Mouse (Mus musculus) left cerebral cortex, adult 2 months (tissue): ENCODE results near the gene Gphn. TPM values are rescaled to one million over a fixed set of nuclear protein-coding genes. Genes with fewer than 3 reads are reported as not detected.
A peak's percentile ranks its signal among the peaks of the same experiment; 100 is the strongest.
"Not testable (repeated sequence)": the region's sequence is repeated elsewhere in the genome, so short reads cannot be mapped to it uniquely, and the experiment has no call there.

ENCODE experiments used
- DNase-seq, 2 experiments: peaks; one replicate each; pipeline ENCODE4 v3.0.0; 2021 to 2022; ENCODE audit warnings: low spot score in 2 of 2, mixed read lengths in 1 of 2; ENCODE audit errors: extremely low spot score in 1 of 2
- H3K27ac ChIP-seq: fragments of 200-600 bp; 2 replicates; pipeline ENCODE4 v1.8.1; 2022
- H3K4me3 ChIP-seq: fragments of 200-600 bp; 2 replicates; pipeline ENCODE4 v1.8.1; 2022
- CTCF ChIP-seq: fragments of 200-600 bp; IDR thresholded peaks from 2 replicates; pipeline ENCODE4 v1.8.1; 2022; ENCODE audit warnings: antibody characterized with exemption, mild to moderate bottlenecking, moderate library complexity
- intact Hi-C: fragments of 180-260 bp; cut with DNase I; formaldehyde crosslinking; loops from one replicate; pipeline ENCODE4 v1.15.1; 2025
- total RNA-seq, 2 experiments: library from RNA; stranded (reverse); gene quantifications; 2 replicates each; pipeline ENCODE4 v1.2.3; 2021

The Gphn gene
- total RNA-seq, 2 experiments from 2014 or later = 59.3 to 62.1 TPM

DNA sequence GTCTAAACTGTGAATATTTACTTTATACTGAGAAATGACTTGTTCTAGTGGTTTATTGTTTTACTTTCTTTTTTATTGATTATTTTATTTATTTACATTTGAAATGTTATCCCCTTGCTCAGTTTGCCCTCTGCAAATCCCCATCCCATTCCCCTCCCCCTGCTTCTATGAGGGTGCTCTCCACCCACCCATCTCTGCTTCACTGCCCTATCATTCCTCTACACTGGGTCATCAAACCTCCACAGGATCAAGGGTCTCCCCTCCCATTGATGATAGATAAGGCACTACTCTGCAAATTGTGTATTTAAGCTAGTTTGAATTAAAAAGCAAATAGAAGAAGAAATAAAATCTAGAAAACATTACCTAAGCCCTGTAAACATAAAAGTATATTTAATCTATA, 163.1 kb downstream of the Gphn start:
- no peak for TF ChIP-seq CTCF
- no peak for DNase-seq
- intact Hi-C loops = no loop called here
- H3K27ac ChIP-seq = no peak overlapping the region
- no peak overlapping the region for H3K4me3 ChIP-seq

GRCm38 (mm10) chr12:78395297-78395696, 169.1 kb downstream of the Gphn start:
- Histone ChIP-seq H3K4me3 (no peak overlapping the region), H3K27ac (no peak overlapping the region)
- no peak for TF ChIP-seq CTCF
- no peak for DNase-seq
- intact Hi-C loops = no loop called here

DNA sequence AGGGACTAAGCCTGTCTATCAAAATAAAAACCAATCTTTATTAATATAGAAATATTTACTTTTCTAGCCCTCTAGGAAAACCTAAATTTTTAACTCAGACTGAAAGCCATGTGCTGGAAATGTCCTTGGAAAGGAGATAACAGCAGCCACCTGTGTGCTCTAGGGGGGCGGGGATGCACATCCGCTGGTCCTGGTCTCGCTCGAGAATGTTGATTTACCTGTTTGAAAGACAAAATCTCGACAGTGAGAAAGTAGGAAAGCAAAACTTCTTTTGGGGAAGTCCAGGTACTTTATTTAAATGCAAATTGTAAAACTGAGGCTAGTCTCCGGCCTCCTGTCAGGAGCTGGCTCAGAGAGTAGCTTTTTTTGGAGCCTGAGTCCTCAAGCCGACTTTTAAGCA, 181.3 kb downstream of the Gphn start:
- H3K27ac ChIP-seq, intact Hi-C loops, DNase-seq, H3K4me3 ChIP-seq: not testable (repeated sequence)

DNA sequence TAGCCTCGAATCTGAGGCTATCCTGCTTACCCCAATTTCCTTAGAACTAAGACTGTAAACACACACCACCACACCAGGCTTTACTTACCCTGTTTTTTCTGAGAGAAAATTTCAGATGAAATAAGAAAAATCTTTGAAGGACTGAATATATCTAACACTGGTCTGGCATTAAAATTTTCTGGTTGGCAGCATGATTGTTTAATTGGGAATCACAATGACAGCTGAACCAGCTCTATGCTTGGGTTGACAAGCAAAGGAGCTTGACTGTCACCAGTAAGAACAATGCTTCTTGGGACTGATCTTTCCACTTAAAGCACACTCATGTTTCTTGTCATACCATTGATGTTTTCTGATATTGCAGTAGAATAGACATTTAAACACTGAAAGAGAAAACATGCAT, 296.0 kb downstream of the Gphn start:
- DNase-seq = no peak

GRCm38 (mm10) chr12:78522804-78523394, 296.7 kb downstream of the Gphn start:
- no peak overlapping the region for H3K4me3 ChIP-seq
- no peak for TF ChIP-seq CTCF
- intact Hi-C loops = no loop called here
- DNase-seq = no peak
- no peak overlapping the region for H3K27ac ChIP-seq

More for the DNA sequence above, 296.0 kb downstream of the Gphn start:
- no peak for TF ChIP-seq CTCF
- intact Hi-C loops = no loop called here
- no peak overlapping the region for H3K4me3 ChIP-seq
- no peak overlapping the region for H3K27ac ChIP-seq

GRCm38 (mm10) chr12:78537590-78537989, 311.4 kb downstream of the Gphn start:
- DNase-seq, H3K4me3 ChIP-seq, H3K27ac ChIP-seq, intact Hi-C loops: not testable (repeated sequence)
- TF ChIP-seq CTCF = peak; percentile 18; the same call in 1 of the 2 replicates

- TF ChIP-seq CTCF = no peak
- intact Hi-C loops = no loop called here
- Histone ChIP-seq H3K4me3 (no peak overlapping the region), H3K27ac (no peak overlapping the region)
- no peak for DNase-seq
Measured at GRCm38 (mm10) chr12:78550913-78551312, 324.7 kb downstream of the Gphn start.

- TF ChIP-seq CTCF = no peak
- no peak overlapping the region for H3K4me3 ChIP-seq
- DNase-seq = no peak
- intact Hi-C loops = no loop called here
- H3K27ac ChIP-seq = no peak overlapping the region
Measured at GRCm38 (mm10) chr12:78631816-78632215, 405.6 kb downstream of the Gphn start.

DNA sequence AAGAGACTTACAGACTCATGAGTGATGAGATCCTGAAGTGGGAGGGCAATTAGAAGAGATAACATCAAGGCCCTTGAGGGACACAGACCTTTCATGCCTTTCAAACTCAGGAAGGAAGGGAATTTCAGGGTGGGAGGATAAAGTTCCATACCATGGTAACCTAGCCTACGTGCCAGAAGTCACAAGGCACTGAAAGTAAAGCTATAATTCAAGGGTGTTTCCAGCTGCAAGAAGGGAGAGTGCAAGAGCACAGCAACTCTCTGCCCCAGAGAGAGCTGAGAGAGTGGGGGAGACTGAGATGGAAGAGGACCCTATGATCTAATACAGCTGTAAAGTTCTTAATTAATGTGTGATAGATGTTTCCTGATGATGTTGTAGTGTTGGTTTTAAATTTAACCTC, 413.3 kb downstream of the Gphn start:
- DNase-seq = no peak
- intact Hi-C loops = no loop called here
- Histone ChIP-seq H3K27ac (no peak overlapping the region), H3K4me3 (no peak overlapping the region)
- no peak for TF ChIP-seq CTCF

DNA sequence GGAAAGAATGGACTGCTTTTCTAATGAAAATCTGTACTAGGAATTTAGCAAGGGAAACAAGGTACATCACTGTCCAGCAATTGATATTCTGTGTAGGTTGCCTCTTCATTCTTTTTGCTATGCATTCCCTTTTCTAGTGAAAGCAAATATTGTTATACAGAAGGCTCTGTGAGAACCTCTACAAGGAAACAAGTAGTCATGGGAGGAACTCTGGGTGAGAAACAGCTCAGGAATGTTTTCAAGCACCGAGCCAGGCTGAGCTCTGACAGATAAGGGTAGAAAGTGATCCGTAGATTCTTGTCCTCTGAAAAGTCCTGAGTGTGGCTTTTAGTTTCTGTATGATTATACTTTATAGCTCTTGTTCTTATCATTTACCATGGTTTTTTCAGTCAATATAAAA, 413.9 kb downstream of the Gphn start:
- no peak for DNase-seq
- H3K27ac ChIP-seq = no peak overlapping the region
- no peak for TF ChIP-seq CTCF
- intact Hi-C loops = no loop called here
- H3K4me3 ChIP-seq = no peak overlapping the region

DNA sequence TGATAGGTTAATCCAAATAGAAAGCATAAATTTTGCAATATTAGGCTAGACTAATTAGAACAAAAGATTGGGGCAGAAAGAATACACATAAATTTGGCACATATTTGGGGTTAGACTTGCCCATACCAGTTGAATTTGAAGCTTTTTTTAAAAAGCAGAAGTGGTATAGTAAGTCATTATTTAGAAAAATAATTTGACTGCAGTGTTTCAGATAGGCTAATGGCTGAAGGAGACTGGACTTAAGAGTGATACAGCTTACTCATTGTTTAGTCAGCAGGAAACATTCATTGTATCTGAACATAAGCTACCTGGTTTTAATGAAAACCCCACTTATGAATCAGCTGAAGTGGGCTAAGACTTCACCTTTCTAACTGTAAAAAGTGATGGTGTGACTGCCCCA, 415.0 kb downstream of the Gphn start:
- no peak for DNase-seq
- Histone ChIP-seq H3K27ac (no peak overlapping the region), H3K4me3 (no peak overlapping the region)
- TF ChIP-seq CTCF = no peak
- intact Hi-C loops = no loop called here

GRCm38 (mm10) chr12:78643691-78644090, 417.5 kb downstream of the Gphn start:
- TF ChIP-seq CTCF = no peak
- intact Hi-C loops = no loop called here

GRCm38 (mm10) chr12:78645282-78645681, 419.1 kb downstream of the Gphn start:
- Histone ChIP-seq H3K27ac (no peak overlapping the region), H3K4me3 (no peak overlapping the region)
- no peak for TF ChIP-seq CTCF
- no peak for DNase-seq
- intact Hi-C loops = no loop called here

More at GRCm38 (mm10) chr12:78643691-78644090, 417.5 kb downstream of the Gphn start:
- no peak overlapping the region for H3K4me3 ChIP-seq
- H3K27ac ChIP-seq = no peak overlapping the region
- no peak for DNase-seq
